Mouse (Mus musculus) liver, postnatal 0 days (tissue): ENCODE data around the gene Zfp989. TPM values are rescaled to one million over a fixed set of nuclear protein-coding genes. Genes with fewer than 3 reads are reported as not detected.
"Not testable (repeated sequence)": the region's sequence is repeated elsewhere in the genome, so short reads cannot be mapped to it uniquely, and the experiment has no call there.

ENCODE experiments used
- ATAC-seq: fragments of 200-750 bp; cut with Nextera tagmentation; 2 replicates; pipeline ENCODE4 v1.8.0; 2017; ENCODE audit warnings: mild to moderate bottlenecking, moderate library complexity
- DNase-seq: peaks from one replicate; pipeline ENCODE4 v3.0.0-alpha.2; 2016
- H3K27ac ChIP-seq: fragments of 300-500 bp; sonication (generic); 2 replicates; pipeline ENCODE4 v1.5.1; 2014; ENCODE audit warnings: antibody characterized with exemption, moderate library complexity, mild to moderate bottlenecking, low read depth
- H3K27me3 ChIP-seq: fragments of 300-500 bp; sonication (generic); 2 replicates; pipeline ENCODE4 v1.6.1; 2014; ENCODE audit warnings: low read length, control low read depth, mixed read lengths; ENCODE audit not compliant: insufficient read depth
- H3K36me3 ChIP-seq: fragments of 300-500 bp; sonication (generic); replicated peaks from 2 replicates; pipeline ENCODE4 v1.6.1; 2014; ENCODE audit warnings: mild to moderate bottlenecking, control low read depth, low read length, moderate library complexity, mixed read lengths; ENCODE audit not compliant: insufficient read depth
- H3K4me1 ChIP-seq: fragments of 300-500 bp; sonication (generic); 2 replicates; pipeline ENCODE4 v1.6.1; 2014; ENCODE audit warnings: antibody characterized with exemption, mild to moderate bottlenecking, control low read depth; ENCODE audit not compliant: insufficient read depth
- H3K4me2 ChIP-seq: fragments of 300-500 bp; sonication (generic); 2 replicates; pipeline ENCODE4 v1.6.1; 2014; ENCODE audit warnings: low read depth, mild to moderate bottlenecking, low read length, moderate library complexity, mixed read lengths
- H3K4me3 ChIP-seq: fragments of 300-500 bp; sonication (generic); 2 replicates; pipeline ENCODE4 v1.5.1; 2014; ENCODE audit warnings: low read depth, low read length
- H3K9ac ChIP-seq: fragments of 300-500 bp; sonication (generic); replicated peaks from 2 replicates; pipeline ENCODE4 v1.6.1; 2014; ENCODE audit warnings: mild to moderate bottlenecking, moderate library complexity
- H3K9me3 ChIP-seq: fragments of 300-500 bp; sonication (generic); 2 replicates; pipeline ENCODE4 v1.6.1; 2016; ENCODE audit warnings: mild to moderate bottlenecking, control low read depth, low read length, mixed read lengths
- CTCF ChIP-seq: sonication (generic); IDR thresholded peaks from 2 replicates; pipeline ENCODE4 v1.5.1; 2016; ENCODE audit warnings: antibody characterized with exemption, low read depth
- EP300 ChIP-seq: IDR thresholded peaks from 2 replicates; pipeline ENCODE4 v1.6.1; 2016; ENCODE audit warnings: antibody characterized with exemption, low read depth, mild to moderate bottlenecking
- WGBS: fragments of 180-500 bp; shearing (Covaris S2); extraction: QIAGEN DNeasy Blood & Tissue Kit; methylation state at CpG from one replicate; pipeline ENCODE4 v1.1.7; 2014; ENCODE audit not compliant: insufficient replicate concordance; 5-methylcytosine and 5-hydroxymethylcytosine counted together
- polyA plus RNA-seq: library from polyadenylated mRNA; unstranded; fragments of >200 nt; fragmentation: Nextera tagmentation; extraction: Ambion mirVana; gene quantifications from 2 replicates; pipeline ENCODE4 v1.2.1, GENCODE M21; 2015

The Zfp989 gene
- not detected in 2 replicates for polyA plus RNA-seq

DNA sequence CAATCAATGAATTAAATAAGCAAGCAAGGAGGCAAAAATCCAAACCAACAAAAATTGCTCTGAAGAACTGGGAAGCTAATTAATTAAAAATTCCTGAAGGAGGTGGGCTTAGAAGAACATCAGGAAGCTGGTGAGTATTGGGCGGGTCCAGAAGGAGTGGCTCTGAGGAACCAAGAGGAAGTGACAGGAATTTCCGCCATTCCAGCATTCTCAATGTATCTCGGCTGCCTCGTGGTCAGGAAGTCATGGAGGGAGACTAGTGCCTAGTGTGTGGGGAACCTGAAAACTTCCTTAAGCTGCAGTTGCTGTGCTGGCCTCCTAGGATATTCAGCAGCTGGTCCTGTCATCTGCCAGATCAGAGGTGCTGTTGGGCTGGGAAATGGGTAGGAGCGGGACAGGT is at the start of gene Zfp989:
Gene Zfp989 (plus strand): TSS at position 220 of the 400 bp plus-strand sequence.
- H3K9ac ChIP-seq, DNase-seq, H3K27me3 ChIP-seq, H3K27ac ChIP-seq, H3K4me2 ChIP-seq, ATAC-seq, H3K9me3 ChIP-seq, H3K36me3 ChIP-seq, H3K4me1 ChIP-seq, H3K4me3 ChIP-seq: not testable (repeated sequence)
- WGBS = 72% methylated on average over 5 of the region's 5 CpGs

GRCm38 (mm10) chr4:146932311-146933082 is 39.3 kb upstream of the Zfp989 start:
- TF ChIP-seq EP300 = no peak
- TF ChIP-seq CTCF = no peak
- 10% methylated on average over 69 of the region's 77 CpGs for WGBS
- Histone ChIP-seq H3K9ac (no peak overlapping the region), H3K27ac (no peak overlapping the region), H3K4me2 (0 out of 2 replicates have a peak overlapping the region, but pooled peaks have one; percentile 3), H3K4me1 (no peaks in the 10 kb centered on the region), H3K4me3 (peak overlapping the region; percentile 7; the same call in 1 of the 2 replicates), H3K27me3 (no peaks in the 10 kb centered on the region), H3K36me3 (no peaks in the 10 kb centered on the region), H3K9me3 (peaks cover 6% of the 10 kb centered on the region)
- DNase-seq = no peak
- ATAC-seq = no peak

- DNase-seq, H3K27me3 ChIP-seq, H3K4me3 ChIP-seq, H3K27ac ChIP-seq, H3K9me3 ChIP-seq, H3K9ac ChIP-seq, H3K36me3 ChIP-seq, H3K4me1 ChIP-seq, ATAC-seq, H3K4me2 ChIP-seq: not testable (repeated sequence)
- 58% methylated on average over 30 of the region's 32 CpGs for WGBS
Observed at GRCm38 (mm10) chr4:146941691-146942090, 30.1 kb upstream of the Zfp989 start.

DNA sequence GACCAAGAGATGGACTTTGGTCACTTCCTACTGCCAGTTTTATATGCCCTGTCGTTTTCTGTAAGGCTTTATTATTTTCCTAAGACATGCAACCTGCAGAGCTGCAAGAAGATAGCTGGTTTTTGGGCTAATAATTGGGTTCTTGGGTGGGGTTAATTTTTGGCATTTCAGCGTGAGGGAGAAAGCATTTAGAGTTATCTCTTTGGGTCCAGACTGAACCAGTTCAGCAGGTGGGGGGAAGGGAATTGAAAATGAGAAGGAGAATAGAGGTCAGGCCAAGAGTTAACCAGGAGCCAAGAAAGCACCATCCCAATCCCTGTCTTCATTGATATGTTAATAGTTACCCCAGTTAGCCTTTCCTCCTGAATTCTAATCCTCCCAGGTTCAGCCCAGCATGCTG is 4.8 kb downstream of the Zfp989 start:
- H3K27me3 ChIP-seq, H3K36me3 ChIP-seq, DNase-seq, H3K9me3 ChIP-seq, H3K9ac ChIP-seq, ATAC-seq, H3K4me2 ChIP-seq, H3K27ac ChIP-seq, H3K4me1 ChIP-seq, H3K4me3 ChIP-seq: not testable (repeated sequence)
- WGBS = 20% methylated on average over 2 of the region's 2 CpGs

- not testable (repeated sequence) for H3K9ac ChIP-seq, H3K4me2 ChIP-seq, H3K27me3 ChIP-seq, H3K36me3 ChIP-seq, H3K4me3 ChIP-seq, DNase-seq, H3K27ac ChIP-seq, H3K4me1 ChIP-seq, ATAC-seq, H3K9me3 ChIP-seq
- WGBS = no CpG with 5 or more reads among the region's 1 CpGs
Observed at GRCm38 (mm10) chr4:147018400-147018799, 46.6 kb downstream of the Zfp989 start.

- not testable (repeated sequence) for H3K27ac ChIP-seq, H3K4me2 ChIP-seq, H3K4me1 ChIP-seq, H3K9me3 ChIP-seq, H3K9ac ChIP-seq, H3K4me3 ChIP-seq, H3K27me3 ChIP-seq, H3K36me3 ChIP-seq, DNase-seq, ATAC-seq
- WGBS = no CpG with 5 or more reads among the region's 6 CpGs
Observed at GRCm38 (mm10) chr4:147021550-147021949, 49.8 kb downstream of the Zfp989 start, which contains the start of gene Rex2. Gene Rex2, plus strand, starts transcription at chr4:147021850.

DNA sequence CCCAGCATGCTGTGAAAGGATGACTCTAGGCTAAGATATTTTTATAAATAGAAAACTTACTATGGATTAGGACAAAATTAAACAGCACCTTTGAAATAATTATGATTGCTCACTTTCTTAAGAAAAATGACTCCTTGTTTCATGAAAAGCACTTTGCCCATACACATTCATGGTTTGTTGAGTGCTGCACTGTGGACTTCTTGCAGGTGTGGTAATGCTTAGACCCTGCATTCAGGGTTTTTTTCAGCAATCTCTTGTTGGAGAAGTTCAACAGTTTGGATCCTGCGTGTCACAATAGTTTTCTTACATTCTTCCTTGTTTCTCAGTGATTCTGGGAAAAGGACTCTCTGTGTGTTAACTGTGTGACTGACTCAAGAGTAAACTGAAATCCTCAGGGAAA is 54.6 kb downstream of the Zfp989 start:
- not testable (repeated sequence) for H3K9ac ChIP-seq, H3K27ac ChIP-seq, H3K36me3 ChIP-seq, H3K27me3 ChIP-seq, H3K4me1 ChIP-seq, H3K9me3 ChIP-seq, ATAC-seq, H3K4me2 ChIP-seq, DNase-seq, H3K4me3 ChIP-seq
- 44% methylated on average over 1 of the region's 1 CpGs for WGBS

GRCm38 (mm10) chr4:147031308-147032036 is 59.7 kb downstream of the Zfp989 start:
- H3K9ac ChIP-seq, H3K36me3 ChIP-seq, H3K27me3 ChIP-seq, H3K4me1 ChIP-seq, H3K27ac ChIP-seq, H3K9me3 ChIP-seq, H3K4me3 ChIP-seq, DNase-seq, H3K4me2 ChIP-seq: not testable (repeated sequence)
- peak; percentile 15; the same call in 1 of the 2 replicates for ATAC-seq
- 81% methylated on average over 1 of the region's 2 CpGs for WGBS
